Mouse (Mus musculus): ENCODE data around the gene Krt87. TPM values are rescaled to one million over a fixed set of nuclear protein-coding genes. Genes with fewer than 3 reads are reported as not detected.

Gene Krt87
- total and polyA plus RNA-seq, 3 experiments = not detected

DNA sequence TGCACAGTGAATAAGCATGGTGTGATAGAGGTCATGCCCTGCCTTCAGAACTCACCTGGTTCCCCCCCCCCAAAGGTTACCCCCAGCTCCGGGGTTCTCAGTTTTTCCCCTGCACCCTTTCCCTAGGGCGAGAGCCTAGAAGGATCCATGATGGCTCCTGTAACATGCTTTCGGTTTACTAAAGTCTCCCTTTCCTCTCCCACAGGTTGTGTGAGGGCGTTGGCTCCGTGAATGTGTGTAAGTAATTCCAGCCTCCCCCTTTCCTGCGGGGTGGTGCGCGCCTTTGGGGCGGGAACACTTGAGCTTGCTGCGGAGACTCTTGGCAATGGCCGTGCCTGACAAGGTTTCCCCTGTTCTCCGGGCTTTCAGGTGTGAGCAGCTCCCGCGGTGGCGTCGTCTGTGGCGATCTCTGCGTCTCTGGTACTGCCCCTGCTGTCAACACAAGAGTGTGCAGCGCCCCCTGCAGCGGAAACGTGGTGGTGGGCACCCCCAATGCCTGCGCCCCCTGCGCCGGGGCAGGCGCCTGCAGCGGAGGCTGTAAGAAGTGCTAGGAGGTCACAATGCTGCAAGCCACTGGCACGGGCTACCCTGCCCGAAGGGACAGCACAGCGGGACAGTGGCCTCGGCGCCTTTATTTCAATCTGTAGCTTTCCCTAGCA lies 40.5 kb upstream of the Krt87 start:
- peaks cover 44% of the 10 kb centered on the region for H3K9me3 ChIP-seq (replicated peaks)
- H3K4me3 ChIP-seq (ENCODE audit: low read depth, low read length) = no peak overlapping the region
- TF ChIP-seq CTCF (IDR thresholded peaks at IDR 0.05; ENCODE audit: low read depth, low read length) (no peak), POLR2AphosphoS5 (IDR thresholded peaks at IDR 0.05; ENCODE audit: insufficient replicate concordance, low read depth, low read length) (no peak), TAL1 (conservative IDR thresholded peaks at IDR 0.05; ENCODE audit: low read depth, low read length) (no peak), GATA1 (IDR thresholded peaks at IDR 0.05; ENCODE audit: borderline replicate concordance, low read length) (no peak)
- no peaks in the 10 kb centered on the region for H3K36me3 ChIP-seq (replicated peaks)
- ATAC-seq (ENCODE audit: extremely low read depth, insufficient number of reproducible peaks, low FRiP score, poor library complexity, severe bottlenecking) (no peak), DNase-seq (ENCODE audit: low spot score) (no peak)
- no peaks in the 10 kb centered on the region for H3K4me1 ChIP-seq (ENCODE audit: insufficient read depth, low read depth, low read length)
- H3K27me3 ChIP-seq (ENCODE audit: insufficient read depth, low read length) = no peaks in the 10 kb centered on the region

DNA sequence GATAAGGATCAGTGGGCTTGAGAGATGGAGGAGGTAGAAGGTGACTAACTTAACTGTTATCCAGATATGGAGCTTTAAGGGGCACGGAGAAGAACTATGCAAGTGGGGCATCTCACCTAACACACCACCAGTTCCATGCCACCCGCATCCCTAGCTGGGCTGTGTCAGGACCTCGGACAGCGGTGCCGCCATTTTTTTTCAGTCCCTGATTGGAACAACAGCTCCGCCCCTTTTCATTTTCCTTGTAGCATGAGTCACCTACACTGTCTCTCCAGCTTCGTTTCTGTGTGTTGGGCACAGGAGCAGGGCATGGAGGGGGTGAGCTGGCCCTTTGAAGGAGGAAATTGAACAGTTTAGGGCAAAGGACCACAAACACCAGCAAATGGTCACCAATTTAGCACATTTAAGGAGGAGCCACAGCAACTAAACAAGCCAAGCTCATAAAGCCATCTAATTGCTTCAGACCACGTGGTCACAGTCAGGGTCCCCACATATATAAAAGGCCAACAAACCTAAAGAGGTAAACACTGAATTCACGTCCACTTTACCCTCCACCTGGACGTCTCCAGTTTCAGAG lies 34.4 kb upstream of the Krt87 start, which contains the start of gene Krt86:
Krt86 (plus strand) TSS at position 527 of the 577 bp plus-strand sequence.
- peaks cover 26% of the 10 kb centered on the region for H3K9me3 ChIP-seq (replicated peaks)
- no peak for ATAC-seq (ENCODE audit: extremely low read depth, insufficient number of reproducible peaks, low FRiP score, poor library complexity, severe bottlenecking)
- no peaks in the 10 kb centered on the region for H3K36me3 ChIP-seq (replicated peaks)
- no peak for TF ChIP-seq CTCF (IDR thresholded peaks at IDR 0.05; ENCODE audit: low read depth, low read length)
- no peak for TF ChIP-seq GATA2 (IDR thresholded peaks at IDR 0.05; ENCODE audit: borderline replicate concordance, low read depth, low read length)
- TF ChIP-seq TAL1 (conservative IDR thresholded peaks at IDR 0.05; ENCODE audit: low read depth, low read length) = no peak
- peak; percentile 9 for DNase-seq (ENCODE audit: low spot score)
- H3K4me3 ChIP-seq (ENCODE audit: low read depth, low read length) = no peak within 1 kb of the TSS
- no peaks in the 10 kb centered on the region for H3K4me1 ChIP-seq (ENCODE audit: insufficient read depth, low read depth, low read length)
- no peaks in the 10 kb centered on the region for H3K27me3 ChIP-seq (ENCODE audit: insufficient read depth, low read length)

DNA sequence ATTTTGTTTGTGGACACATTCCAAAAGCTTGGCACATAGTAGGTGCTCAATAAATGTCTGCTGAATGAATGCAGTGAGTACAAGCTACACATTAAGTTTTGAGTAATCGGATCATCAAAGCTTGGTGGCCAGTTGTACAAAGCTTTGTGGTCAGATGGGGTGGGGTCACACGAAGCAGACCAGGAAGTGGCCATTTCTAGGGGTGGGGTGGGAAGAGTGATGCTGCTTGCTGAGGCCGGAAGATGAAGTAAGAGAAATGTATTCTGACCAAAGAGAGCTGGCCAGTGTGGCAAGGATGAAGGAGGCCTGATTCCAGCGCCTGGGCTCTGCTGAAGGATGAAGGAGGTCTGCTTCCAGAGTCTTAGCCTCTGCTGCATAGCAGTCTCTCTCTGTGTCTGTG lies 30.5 kb upstream of the Krt87 start:
- TF ChIP-seq POLR2AphosphoS5 (IDR thresholded peaks at IDR 0.05; ENCODE audit: insufficient replicate concordance, low read depth, low read length) (no peak), GATA2 (IDR thresholded peaks at IDR 0.05; ENCODE audit: borderline replicate concordance, low read depth, low read length) (no peak), GATA1 (IDR thresholded peaks at IDR 0.05; ENCODE audit: borderline replicate concordance, low read length) (no peak), TAL1 (conservative IDR thresholded peaks at IDR 0.05; ENCODE audit: low read depth, low read length) (no peak), CTCF (IDR thresholded peaks at IDR 0.05; ENCODE audit: low read depth, low read length) (no peak)
- no peaks in the 10 kb centered on the region for H3K27me3 ChIP-seq (ENCODE audit: insufficient read depth, low read length)
- no peak for DNase-seq (ENCODE audit: low spot score)
- H3K4me3 ChIP-seq (ENCODE audit: low read depth, low read length) = no peak overlapping the region
- peaks cover 19% of the 10 kb centered on the region for H3K9me3 ChIP-seq (replicated peaks)
- no peaks in the 10 kb centered on the region for H3K36me3 ChIP-seq (replicated peaks)
- no peak for ATAC-seq (ENCODE audit: extremely low read depth, insufficient number of reproducible peaks, low FRiP score, poor library complexity, severe bottlenecking)
- H3K4me1 ChIP-seq (ENCODE audit: insufficient read depth, low read depth, low read length) = no peaks in the 10 kb centered on the region

DNA sequence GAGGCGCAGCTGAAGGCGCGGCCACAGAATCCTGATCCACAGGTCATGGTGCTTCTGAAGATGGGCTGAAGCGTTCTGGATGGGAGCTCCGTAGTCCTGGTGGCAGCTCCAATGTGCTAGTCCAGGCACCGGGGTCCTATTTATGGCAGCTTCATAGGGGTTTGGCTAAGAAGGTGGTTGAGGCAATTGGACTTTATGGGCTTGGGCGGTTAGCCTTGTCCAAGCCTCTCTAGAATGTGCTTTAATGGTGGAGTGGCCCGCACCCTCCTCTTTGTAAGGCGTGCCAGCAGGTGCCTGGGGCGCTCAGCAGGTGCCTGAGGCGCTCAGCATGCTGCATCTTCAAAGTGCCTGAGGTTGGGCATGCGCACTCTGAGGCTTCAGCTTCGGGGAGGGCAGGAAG lies 25.0 kb upstream of the Krt87 start, which contains the start of gene Krt81:
Krt81 (minus strand) TSS at position 101 of the 400 bp plus-strand sequence.
- no peak for DNase-seq (ENCODE audit: low spot score)
- TF ChIP-seq TAL1 (conservative IDR thresholded peaks at IDR 0.05; ENCODE audit: low read depth, low read length) (no peak), POLR2AphosphoS5 (IDR thresholded peaks at IDR 0.05; ENCODE audit: insufficient replicate concordance, low read depth, low read length) (no peak), CTCF (IDR thresholded peaks at IDR 0.05; ENCODE audit: low read depth, low read length) (no peak)

GRCm38 (mm10) chr15:101459283-101459682 lies 20.7 kb upstream of the Krt87 start:
- TF ChIP-seq TAL1 (conservative IDR thresholded peaks at IDR 0.05; ENCODE audit: low read depth, low read length) = no peak
- no peak for TF ChIP-seq POLR2AphosphoS5 (IDR thresholded peaks at IDR 0.05; ENCODE audit: insufficient replicate concordance, low read depth, low read length)
- no peak for TF ChIP-seq GATA2 (IDR thresholded peaks at IDR 0.05; ENCODE audit: borderline replicate concordance, low read depth, low read length)
- TF ChIP-seq CTCF (IDR thresholded peaks at IDR 0.05; ENCODE audit: low read depth, low read length) = no peak
- TF ChIP-seq GATA1 (IDR thresholded peaks at IDR 0.05; ENCODE audit: borderline replicate concordance, low read length) = no peak
- Histone ChIP-seq H3K9me3 (replicated peaks) (peaks cover 61% of the 10 kb centered on the region), H3K27me3 (ENCODE audit: insufficient read depth, low read length) (no peaks in the 10 kb centered on the region), H3K4me3 (ENCODE audit: low read depth, low read length) (no peak overlapping the region), H3K36me3 (replicated peaks) (no peaks in the 10 kb centered on the region), H3K4me1 (ENCODE audit: insufficient read depth, low read depth, low read length) (no peaks in the 10 kb centered on the region)
- no peak for ATAC-seq (ENCODE audit: extremely low read depth, insufficient number of reproducible peaks, low FRiP score, poor library complexity, severe bottlenecking)
- no peak for DNase-seq (ENCODE audit: low spot score)

More for the DNA sequence above, 25.0 kb upstream of the Krt87 start, which contains the start of gene Krt81:
- H3K27me3 ChIP-seq (ENCODE audit: insufficient read depth, low read length) = no peaks in the 10 kb centered on the region
- no peak within 1 kb of the TSS for H3K4me3 ChIP-seq (ENCODE audit: low read depth, low read length)
- no peaks in the 10 kb centered on the region for H3K4me1 ChIP-seq (ENCODE audit: insufficient read depth, low read depth, low read length)
- ATAC-seq (ENCODE audit: extremely low read depth, insufficient number of reproducible peaks, low FRiP score, poor library complexity, severe bottlenecking) = no peak
- peaks cover 36% of the 10 kb centered on the region for H3K9me3 ChIP-seq (replicated peaks)
- H3K36me3 ChIP-seq (replicated peaks) = no peaks in the 10 kb centered on the region

DNA sequence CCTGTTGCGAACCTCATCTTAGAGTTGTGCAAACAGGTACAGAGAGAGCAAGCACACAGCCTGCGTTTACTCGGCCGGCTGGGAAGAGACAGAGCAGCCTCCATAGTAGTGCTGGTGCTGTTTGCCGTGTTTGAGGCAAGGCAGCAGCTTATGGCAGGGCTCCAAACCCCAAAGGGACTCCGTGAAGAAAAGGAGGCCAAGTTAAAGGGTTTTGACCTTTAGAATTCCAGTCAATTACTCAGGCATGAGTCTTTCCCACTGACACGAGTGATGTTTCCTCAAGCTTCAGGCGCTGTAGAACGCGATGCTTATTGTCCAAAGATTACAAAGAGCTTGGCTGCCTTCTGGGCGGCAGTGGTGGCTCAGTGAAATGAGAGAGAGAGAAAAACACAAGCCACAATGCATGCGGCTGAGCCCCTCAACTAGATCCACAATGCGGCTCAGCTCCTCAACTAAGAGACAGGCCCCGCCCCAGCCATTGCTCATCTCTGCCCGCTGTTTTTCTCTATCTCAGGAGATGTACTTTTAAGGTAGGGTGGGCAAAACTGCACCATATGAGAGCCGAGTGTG lies 19.8 kb upstream of the Krt87 start:
- TF ChIP-seq GATA2 (IDR thresholded peaks at IDR 0.05; ENCODE audit: borderline replicate concordance, low read depth, low read length) (no peak), TAL1 (conservative IDR thresholded peaks at IDR 0.05; ENCODE audit: low read depth, low read length) (no peak), POLR2AphosphoS5 (IDR thresholded peaks at IDR 0.05; ENCODE audit: insufficient replicate concordance, low read depth, low read length) (no peak), GATA1 (IDR thresholded peaks at IDR 0.05; ENCODE audit: borderline replicate concordance, low read length) (no peak), CTCF (IDR thresholded peaks at IDR 0.05; ENCODE audit: low read depth, low read length) (no peak)
- no peaks in the 10 kb centered on the region for H3K36me3 ChIP-seq (replicated peaks)
- ATAC-seq (ENCODE audit: extremely low read depth, insufficient number of reproducible peaks, low FRiP score, poor library complexity, severe bottlenecking) (no peak), DNase-seq (ENCODE audit: low spot score) (no peak)
- H3K9me3 ChIP-seq (replicated peaks) = peaks cover 62% of the 10 kb centered on the region
- H3K4me1 ChIP-seq (ENCODE audit: insufficient read depth, low read depth, low read length) = no peaks in the 10 kb centered on the region
- H3K27me3 ChIP-seq (ENCODE audit: insufficient read depth, low read length) = no peaks in the 10 kb centered on the region
- no peak overlapping the region for H3K4me3 ChIP-seq (ENCODE audit: low read depth, low read length)
